Mouse (Mus musculus) cerebellum, adult (tissue): ENCODE data around the gene Fcgrt.
"Not testable (repeated sequence)": the region's sequence is repeated elsewhere in the genome, so short reads cannot be mapped to it uniquely, and the experiment has no call there.

ENCODE experiments used
- ATAC-seq: cut with Nextera tagmentation; 2 replicates; pipeline ENCODE4 v1.9.2; 2017; ENCODE audit warnings: mild to moderate bottlenecking, moderate library complexity, mixed read lengths; ENCODE audit not compliant: insufficient number of reproducible peaks, low FRiP score, low TSS enrichment

Gene Fcgrt

DNA sequence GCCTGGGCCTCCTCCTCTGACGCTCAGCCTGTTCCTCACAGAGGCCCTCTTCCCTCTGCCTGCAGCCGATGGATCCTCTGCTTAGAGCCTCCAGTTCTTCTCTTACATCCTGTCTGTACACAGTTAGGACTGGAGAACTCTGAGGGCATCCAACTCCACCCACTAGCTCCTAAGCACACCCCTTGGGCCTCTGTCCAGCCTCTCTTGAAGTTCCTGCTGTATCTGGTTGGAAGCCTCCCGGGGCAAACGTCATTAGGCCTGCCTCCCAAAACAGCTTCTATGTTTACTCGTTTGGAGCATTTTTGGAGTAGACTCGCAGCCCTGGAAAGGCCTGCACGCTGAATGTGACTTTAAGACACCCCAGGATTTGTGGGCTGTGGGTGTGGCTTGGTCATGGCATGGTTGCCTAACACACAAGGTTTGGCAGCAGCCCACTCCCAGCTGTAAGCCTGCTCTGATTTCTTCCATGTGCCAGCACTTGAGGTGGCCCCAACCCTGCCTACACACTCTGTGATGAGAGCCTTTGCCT lies at the start of gene Fcgrt:
TSS of gene Fcgrt (minus strand) at position 200 of the 529 bp plus-strand sequence.
- ATAC-seq, result peak; percentile 45; the same call in 1 of the 2 replicates

DNA sequence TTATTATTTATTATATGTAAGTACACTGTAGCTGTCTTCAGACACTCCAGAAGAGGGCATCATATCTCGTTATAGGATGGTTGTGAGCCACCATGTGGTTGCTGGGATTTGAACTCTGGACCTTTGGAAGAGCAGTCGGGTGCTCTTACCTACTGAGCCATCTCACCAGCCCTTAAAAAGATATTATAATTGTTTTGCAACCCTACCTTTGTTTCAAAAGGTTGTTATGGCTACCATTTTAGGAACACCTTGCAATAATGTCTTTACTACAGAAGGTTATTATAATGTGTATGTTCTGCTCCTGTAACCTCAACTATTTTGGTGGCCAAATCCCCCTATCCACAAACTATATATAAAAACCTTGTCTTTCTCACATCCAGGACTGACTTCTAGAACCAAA lies 49.4 kb upstream of the Fcgrt start:
- not testable (repeated sequence) for ATAC-seq

DNA sequence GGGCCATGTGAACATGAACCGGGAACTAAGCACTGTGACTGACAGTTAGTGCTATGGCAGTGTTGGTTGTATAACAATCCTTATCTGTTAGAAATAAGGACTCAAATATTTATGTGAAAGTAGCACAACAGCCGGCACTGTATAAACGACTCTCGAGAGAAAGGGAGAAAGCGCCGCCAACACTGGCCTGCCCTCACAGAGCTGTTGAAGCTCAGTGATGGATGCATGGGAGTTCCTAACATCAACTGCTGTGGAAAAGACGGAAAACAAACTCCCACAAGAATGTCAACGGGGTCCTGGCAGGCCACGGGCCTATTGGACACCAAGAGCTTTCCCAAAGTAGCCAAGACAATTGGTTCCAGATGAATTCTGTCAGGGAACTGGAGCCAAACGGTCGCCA lies 47.7 kb upstream of the Fcgrt start:
- no peak for ATAC-seq

DNA sequence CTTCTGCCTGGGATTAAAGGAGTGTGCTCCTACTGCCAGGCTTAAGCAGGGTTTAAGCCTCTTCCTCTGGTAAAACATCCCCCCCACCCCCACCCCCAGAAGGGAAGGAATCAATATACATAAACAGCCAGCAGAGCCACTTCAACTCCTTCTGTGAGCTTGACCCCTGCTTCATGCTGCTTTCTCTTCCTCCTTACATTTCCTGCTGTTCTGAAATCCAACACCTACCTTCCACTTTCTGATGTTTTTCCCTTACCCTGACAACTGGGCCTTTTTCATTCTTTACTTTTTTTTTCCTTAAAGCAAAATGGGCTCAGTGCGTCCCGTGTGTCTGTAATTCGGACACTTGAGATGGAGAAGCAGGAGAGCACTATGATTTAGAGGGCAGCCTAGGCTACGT lies 46.7 kb upstream of the Fcgrt start:
- ATAC-seq, result no peak

DNA sequence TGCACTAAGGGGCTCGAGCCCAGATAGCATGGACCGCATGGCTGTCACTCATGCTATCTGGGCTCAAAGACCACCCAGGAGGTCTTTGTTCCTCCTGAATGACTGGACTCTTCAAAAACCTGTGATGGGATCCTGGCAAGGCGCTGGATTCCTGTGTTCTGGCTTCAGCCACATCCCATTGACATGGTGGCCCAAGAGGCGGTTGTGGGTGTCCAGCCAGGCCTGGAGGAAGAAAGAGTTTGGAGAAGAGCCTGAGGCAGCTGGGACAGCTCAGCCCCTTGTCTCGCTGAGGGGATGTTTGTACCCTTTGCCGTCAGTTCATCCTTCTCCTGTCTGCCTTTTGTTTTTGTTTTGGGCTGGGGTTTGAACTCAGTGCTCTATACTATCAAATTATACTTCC lies 45.9 kb upstream of the Fcgrt start:
- ATAC-seq, result no peak

DNA sequence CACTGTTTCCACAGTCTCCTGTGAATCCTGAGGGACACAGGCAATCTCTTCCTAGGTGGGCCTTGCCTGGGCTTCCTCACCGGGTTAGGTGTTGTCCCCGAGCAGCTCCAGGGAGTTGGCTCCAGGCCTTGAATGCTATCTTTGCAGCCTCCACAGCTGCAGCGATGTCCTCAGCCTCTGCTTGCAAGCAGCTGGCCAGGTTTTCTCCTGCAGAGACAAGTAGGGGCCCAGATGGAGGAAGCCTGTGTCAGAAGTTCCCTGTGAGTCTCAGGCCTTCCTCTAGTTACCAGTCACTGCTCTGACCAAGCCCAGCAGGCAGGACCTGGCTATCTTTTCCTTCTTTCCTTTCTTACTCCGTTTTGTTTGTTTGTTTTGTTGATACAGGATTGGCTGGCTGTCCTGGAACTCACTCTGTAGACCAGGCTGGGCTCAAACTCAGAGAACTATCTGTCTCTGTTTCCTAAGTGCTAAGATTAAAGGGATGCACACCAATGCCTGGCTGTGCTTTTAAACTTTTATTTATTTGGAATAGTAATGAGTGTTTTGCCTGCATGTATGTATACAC lies 45.0 kb upstream of the Fcgrt start:
- ATAC-seq, result no peak

DNA sequence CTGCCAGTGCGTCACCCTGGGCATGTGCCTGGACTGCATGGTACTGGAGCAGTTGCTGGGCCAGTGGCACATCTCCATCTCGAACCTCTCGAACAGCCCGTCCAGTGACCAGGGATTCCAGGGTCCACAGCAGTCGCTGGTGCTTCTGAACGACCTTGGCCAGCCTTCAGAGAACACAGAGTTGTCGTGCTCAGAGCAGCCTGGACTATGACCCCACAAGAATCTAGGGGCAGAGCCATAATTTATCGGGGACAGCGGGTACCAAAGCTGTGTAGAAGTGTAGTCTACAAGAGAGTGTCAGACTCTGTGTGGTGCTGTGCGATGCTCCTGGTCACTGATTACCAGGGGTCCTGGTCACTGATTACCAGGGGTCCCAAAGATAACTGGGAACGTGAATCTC lies 44.2 kb upstream of the Fcgrt start:
- ATAC-seq, result no peak

DNA sequence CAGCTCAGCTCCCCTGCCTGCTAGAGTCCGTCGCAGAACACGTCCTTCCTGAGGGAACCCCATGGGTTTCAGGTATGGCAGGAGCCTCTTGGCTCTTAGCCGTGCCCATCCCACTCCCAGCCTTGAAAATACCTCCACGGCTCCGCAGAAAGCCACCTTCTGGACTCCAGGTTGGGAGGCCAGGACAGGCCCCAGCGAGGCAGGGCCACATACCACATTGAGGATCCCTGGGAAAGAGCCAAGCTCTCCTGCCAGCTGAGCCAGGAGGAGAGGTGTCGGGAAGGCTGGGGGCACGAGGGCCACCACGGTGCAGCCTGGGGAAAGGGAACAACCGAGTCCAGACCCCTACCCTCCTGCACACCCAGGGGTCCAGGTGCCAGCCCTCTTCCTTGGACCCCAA lies 43.6 kb upstream of the Fcgrt start:
- no peak for ATAC-seq

DNA sequence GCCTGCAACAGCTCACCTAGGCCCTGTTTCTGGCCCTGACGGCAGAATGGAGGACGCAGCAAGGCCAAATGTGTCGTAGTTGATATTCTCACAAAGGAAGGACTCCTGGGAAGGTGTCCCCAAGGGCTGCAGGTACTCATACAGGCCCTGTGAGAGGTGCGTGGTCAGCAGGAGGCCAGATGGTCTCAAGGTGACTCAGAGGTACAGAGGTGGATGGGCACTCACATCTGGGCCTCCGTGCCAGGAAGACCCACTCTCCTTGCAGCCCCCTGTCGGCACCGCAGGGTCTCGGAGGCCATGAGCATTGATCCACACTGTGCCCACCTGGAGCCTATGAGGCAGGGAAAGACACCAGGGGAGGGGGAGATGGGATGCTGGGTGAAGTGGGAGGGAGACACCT lies 41.8 kb upstream of the Fcgrt start:
- ATAC-seq, result no peak

DNA sequence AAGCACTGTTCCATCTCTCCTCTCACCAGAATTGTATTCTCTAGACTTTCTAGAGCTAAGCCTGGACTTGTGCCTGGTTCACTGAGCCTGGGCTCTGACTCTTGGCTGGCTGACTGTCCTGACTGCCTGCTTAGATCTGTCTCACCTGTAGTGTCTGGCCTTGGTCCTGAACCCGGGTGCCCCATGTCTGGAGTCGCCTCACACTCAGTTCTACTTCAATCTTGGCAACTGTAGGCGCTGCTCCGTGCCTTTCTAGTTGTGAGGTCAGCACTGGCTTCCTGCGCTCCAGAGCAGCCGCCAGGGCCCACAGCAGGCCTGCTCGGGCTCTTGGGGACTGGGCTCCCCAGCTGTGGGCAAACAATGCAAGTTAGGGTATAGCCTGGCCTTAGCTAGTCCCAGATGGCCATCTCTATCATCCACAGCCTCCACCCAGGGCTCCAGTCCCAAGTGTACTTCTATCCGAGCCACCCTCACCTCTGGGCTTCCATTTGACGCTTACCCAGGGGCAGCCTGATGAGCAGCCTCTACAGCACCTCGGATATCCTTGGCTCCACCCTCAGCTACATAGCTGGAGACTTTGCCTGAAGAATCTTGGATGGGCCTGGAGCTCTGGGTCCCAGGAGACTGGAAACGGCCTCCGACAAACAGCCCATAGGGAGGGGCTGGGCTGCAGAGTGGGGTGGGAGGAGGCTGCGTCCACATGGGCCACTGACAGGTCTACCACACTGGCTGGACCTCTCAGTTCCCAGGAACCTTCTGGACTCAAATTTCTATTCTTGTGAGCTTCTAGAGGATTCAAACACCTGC lies 40.9 kb upstream of the Fcgrt start:
- ATAC-seq, result no peak

DNA sequence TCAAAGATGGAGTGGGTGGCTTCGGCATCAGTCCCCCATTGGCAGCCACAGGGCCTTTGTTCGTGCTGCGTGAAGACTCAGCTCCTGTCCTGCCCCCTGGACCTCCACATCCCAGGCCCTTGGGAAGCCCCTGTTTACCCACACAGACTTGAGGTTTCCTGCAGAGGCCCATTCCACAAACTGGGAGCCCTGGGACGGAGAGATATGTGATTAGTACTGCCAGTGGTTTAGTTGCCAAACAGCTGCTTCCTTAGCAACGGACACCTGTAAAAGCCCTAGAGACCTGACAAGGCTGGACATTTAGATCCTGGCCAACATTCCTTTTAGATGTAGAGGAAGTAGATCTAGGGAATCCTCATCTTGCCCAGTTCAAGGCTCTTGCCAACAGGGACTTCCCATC lies 38.3 kb upstream of the Fcgrt start:
- ATAC-seq, result no peak

DNA sequence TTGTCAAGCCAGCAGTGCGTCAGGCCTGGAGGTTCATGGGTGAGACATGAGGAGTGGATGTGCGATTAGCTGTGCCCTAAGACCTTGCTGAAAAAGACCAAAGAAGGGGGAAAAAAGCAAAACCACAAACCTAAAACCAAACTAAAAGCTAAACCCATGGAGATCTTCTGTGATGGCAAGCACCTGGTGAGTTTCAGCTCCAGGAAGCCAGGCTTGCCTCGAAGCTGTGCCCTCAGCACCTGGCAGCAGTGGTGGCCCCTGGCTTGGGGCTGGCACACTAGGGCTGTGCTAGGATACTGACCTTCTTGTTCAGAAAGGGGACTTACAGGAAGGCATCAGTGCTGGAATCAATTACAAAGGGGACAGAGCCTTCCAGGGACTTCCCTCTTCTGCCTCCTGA lies 37.7 kb upstream of the Fcgrt start:
- no peak for ATAC-seq

DNA sequence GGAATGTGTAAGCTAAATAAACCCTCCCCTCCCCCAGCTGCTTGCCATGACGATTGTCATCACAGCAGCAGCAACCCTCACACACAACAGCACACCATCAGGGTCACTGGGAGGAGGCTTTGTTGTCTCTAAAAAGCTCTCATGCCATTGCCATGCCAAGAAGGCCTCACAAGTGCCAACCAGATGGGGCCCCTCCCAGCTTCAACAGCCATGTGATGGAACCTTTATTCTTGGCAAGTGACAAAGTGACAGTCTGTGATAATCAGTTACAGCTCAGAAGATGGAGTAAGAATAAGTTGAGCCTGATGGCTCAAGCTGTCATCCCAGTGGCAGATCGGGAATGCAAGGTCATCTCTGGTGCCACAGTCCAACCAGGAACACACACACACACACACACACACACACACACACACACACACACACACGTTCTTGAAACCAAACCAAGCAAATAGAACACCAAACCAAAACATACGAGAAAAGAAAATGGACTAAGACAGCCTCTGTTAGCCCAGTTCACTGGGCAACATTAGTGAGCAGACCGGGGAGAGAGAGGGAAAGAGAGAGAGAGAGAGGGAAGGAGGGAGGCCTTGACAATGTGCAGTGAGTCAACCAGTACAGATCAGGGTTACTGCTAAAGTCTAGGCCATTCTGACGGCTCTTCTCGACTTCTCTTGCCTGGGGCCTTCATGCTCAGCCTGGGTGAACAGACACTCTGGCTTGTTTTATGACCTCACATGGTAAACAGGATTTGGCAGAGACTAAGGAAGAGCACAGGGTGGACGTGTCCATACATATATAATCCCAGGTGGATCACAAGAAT lies 36.5 kb upstream of the Fcgrt start:
- no peak for ATAC-seq

DNA sequence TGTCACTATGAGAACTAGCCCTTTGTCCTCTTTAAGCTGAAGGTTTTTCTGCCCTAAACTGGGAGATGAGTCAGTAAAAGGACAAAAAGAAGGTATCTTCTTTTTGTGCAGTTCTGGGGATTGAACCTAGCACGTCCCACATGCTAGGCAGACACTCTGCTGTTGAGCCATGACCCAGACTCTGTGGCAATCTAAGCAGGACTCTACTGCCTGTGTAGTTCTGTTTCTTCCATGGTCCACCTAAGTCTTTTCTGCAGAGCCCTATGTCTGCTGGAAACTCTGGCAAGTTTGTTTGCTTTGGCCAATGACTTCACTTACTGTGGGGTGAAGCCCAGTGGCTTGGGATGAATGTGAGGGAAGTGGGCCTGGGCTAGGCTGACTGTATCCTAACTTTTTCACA lies 34.8 kb upstream of the Fcgrt start:
- ATAC-seq, result no peak

DNA sequence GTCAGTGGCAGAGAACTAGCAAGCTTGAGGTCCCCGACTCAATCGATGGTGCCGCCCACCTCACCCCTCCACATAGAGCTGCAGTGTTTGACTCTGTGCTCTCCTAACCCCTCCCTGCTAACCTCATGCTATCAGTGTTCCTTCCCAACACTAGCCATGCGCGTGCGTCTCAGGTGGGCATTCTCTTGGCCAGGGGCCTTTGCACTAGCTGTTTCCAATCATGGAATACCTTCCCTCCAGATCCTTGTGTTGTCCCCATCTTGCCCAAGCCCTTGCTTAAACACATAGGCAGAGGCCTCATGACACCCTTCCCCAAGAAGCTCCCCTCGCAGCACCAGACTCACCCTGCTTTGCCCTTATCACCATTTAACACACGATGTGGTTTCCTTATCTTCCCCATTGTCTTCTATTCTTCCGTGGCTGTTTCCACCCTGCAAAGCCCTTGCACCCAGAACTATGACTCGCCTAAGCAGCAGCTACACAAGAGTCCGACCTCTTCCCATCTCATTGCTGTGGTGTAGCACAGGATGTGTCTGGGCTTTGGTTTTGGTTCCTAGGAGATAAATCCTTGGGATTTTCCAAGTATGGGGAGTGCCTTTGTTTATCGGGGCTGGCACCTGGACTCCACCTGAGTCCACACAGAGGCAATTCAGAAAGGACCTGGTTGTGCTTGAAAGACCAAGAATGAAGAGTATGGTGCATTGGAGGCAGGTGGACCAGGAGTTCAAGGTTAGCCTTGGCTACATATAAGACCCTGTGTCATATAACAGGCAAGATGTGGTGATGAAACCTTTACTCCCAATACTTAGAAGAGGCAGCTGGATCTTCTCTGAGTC lies 33.7 kb upstream of the Fcgrt start:
- no peak for ATAC-seq

DNA sequence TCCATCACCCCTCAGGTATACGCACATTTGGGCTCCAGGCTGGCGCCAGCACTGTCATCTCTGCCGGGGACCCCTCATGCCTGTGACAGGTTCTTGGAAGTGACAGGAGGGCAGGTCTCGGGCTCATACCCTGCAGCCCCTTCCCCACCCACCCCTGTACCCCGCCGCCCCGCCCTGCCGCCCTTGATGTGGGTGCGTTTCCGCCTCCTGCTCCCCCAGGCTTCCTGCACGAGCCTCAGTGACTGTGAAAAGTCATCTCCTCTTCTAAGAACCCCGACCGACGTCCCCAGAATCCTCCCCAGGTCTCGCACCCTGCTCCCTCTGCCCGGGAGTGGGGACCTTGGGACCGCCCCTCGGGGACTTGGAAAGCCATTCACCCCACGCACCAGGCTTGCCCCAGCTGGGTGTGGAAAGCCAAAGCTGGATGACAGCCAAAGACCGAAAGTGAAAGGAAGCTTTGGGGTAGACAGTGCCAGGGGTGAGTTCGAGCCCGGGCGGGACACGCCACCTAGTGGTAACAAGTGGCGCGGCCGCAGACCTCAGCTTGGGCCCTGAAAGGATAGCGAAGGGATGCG lies 32.4 kb upstream of the Fcgrt start, which contains the start of the genes Gm45713 and Flt3l:
TSS of gene Gm45713 (minus strand) at position 239 of the 575 bp plus-strand sequence.
TSS of gene Flt3l (minus strand) at position 440 of the 575 bp plus-strand sequence.
- peak; percentile 72; the same call in 1 of the 2 replicates for ATAC-seq

DNA sequence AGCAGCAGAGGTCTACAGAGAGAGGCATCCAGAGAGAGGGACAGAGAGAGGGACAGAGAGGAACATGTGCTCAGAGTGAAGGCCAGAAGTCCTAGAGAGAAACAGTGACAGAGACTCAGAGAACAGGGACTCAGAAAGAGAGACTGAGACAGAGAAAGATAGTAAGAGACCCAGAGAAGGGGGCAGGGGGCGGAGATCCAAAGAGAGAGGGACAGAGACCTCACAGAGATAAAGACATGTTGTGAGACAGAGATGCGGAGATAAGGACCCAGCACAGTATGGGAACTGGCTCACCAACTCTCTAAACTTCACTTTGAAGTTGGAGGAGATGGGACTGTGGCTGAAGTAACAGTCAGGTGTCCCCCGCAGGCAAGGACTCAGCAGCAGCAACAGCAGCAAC lies 31.7 kb upstream of the Fcgrt start:
- no peak for ATAC-seq

DNA sequence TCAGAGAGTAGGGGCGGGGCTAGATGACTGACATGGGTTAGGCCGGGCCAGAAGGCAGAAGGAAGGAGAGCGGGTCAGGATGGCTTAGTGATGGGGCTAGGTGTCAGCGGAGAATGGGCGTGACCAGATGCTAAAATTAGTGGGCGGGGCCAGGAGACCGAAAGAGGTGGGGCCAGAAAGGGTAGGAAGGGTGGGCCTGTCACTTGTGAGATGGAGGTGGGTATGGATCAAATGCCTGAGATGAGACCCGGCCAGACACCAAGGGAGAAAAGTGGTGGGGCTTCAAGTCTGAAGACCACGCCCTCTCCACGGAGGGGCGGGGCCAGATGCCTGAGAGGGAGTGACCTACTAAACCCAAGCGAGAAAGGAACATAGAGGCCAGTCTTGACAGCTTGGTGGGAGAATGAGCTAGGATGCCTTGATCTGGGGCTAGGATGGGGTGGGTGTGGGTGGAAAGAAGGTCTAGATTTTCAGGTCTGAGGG lies 30.9 kb upstream of the Fcgrt start:
- ATAC-seq, result no peak

DNA sequence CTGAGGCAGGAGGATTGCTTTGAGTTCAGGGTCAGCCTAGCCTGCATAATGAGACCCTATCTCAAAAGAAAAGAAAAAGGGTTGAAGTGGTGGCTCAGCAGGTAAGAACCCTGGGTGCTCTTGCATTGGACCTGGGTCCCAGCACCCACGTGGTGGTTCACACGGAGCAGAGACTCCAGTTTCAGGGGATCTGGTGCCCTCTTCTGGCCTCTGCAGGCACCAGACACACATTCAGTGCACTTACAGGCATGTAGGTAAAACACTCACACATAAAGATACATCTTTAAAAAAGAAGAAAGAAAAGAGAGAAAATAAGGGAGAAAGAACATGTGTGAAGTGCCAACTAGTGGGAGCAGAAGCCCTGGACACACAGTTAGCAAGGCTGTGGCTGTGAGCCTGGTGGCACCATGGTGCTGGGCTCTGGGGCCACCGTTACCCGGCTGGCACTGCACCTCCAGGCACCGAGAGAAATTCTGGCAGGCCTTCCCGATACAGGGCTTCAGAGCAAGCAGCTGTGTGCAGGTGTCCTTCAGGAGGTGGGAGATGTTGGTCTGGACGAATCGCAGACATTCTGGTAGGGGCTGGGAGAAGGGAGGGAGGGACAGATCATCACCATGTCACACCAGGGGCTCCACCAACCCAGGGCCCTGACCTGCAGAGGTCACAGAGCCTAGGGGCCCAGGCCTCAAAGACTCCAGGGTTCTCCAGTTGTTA lies 30.0 kb upstream of the Fcgrt start:
- ATAC-seq, result no peak
